Mouse (Mus musculus) thymus, adult 2 months (tissue): ENCODE measurements at regions not wholly inside any gene's neighbourhood (a gene's known extent, or its start where the extent isn't known, plus 50 kb on each side); places are given as distances from the start of the nearest gene placed in this dataset.

ENCODE experiments used
- CTCF ChIP-seq: fragments of 200-500 bp; IDR thresholded peaks from 2 replicates; pipeline ENCODE4 v1.5.1; 2012; ENCODE audit warnings: mild to moderate bottlenecking, control low read depth, low read length, moderate library complexity, borderline replicate concordance; ENCODE audit not compliant: control insufficient read depth, poor library complexity, insufficient read depth; ENCODE audit errors: extremely low read depth
- POLR2A ChIP-seq: fragments of 200-500 bp; IDR thresholded peaks from 2 replicates; pipeline ENCODE4 v1.6.1; 2012; ENCODE audit warnings: mild to moderate bottlenecking, low read length, control low read depth, moderate library complexity; ENCODE audit not compliant: control insufficient read depth, poor library complexity, insufficient read depth; ENCODE audit errors: extremely low read depth

- TF ChIP-seq CTCF (no peak), POLR2A (no peak)
Measured at GRCm38 (mm10) chr3:22006113-22006512, 70.3 kb upstream of the Tbl1xr1 start.
